Mouse (Mus musculus) embryo, embryonic 10 days (tissue): Measurements from ENCODE around the gene Nmb.
"Not testable (repeated sequence)": the region's sequence is repeated elsewhere in the genome, so short reads cannot be mapped to it uniquely, and the experiment has no call there.

Experiments
- DNase-seq: peaks from one replicate; pipeline ENCODE4 v3.0.0-alpha.2; 2015; ENCODE audit warnings: low spot score

Gene Nmb

DNA sequence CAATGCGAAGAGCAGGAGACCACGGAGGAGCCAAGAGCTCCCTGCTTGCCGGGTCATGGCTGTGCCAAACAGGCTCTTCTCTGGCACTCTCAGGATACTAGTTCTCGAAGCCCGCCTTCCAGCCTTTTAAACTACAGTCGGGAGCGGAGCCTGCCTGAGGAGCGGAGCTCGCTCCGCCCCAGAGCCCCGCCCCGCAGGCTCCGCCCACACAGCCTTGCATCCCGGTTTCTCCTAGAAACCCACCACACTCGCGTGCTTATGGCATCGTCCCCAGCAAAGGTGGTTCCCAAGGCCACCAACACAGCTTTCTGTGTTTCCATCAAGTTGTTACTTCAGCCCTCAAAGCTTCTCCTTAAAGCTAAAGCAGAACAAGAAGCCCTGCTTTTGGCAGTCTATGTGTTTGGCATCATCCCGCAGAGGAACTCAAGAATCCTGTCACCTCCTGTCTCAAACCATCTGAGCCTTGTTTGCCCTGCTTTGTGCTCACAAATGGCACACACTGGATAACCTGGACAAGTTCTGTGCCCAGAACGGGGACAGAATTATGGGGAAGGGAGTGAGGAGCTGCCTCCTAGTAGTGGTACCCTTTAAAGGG is at the start of gene Nmb:
Gene Nmb (minus strand): TSS at position 156 of the 595 bp plus-strand sequence.
- DNase-seq, result peak; percentile 80

DNA sequence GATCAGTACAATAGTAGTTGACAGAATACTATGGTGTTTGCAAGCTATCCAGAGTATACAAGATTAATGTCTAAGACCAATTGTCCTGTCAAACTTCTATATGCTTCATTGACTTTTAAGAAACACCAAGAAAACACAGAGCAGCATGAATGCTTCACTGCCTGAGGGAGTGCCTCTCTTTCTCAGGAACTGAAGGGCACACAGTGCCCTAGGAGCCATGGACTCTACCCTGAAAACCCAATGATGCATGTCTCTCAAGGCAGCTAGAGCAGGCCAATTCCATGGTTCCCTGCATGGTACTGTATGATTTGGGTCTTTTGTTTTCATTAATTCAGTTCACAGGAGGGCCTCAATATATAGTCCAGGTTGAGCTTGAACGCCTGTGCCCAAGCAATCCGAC is 49.4 kb upstream of the Nmb start:
- DNase-seq, result no peak

DNA sequence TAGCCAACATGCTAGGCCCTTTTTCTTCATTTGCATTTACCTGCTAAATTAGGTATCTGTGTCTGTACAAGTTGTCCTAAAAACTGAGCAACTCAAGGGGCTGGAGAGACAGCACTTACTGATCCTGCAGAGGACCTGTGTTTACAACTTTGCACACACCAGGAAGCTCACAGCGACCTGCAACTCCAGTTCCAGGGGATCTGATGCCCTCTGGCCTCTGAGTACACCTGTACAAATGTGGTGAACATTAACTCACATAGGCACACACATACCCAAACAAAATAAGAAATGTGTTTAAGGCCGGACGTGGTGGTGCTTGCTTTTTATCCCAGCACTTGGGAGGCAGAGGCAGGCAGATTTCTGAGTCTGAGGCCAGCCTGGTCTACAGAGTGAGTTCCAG is 47.3 kb upstream of the Nmb start:
- no peak for DNase-seq

DNA sequence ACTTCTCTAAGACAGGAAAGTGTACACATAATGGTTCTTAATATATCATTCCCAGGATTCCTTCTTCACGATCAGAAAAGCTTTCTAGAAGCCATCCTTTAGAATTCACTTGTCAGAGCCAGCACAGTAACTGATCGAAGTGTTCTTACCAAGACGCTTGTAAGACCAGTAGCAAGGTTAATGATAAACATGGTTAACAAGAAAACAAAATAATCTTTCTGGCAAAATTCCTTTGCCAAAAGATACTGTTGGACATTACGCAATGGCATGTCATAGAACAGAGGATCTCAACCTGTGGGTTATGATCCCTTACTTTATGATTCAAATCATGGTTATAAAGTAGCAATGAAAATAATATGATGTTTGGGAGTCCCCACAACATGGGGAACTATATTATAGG is 46.6 kb upstream of the Nmb start:
- no peak for DNase-seq

DNA sequence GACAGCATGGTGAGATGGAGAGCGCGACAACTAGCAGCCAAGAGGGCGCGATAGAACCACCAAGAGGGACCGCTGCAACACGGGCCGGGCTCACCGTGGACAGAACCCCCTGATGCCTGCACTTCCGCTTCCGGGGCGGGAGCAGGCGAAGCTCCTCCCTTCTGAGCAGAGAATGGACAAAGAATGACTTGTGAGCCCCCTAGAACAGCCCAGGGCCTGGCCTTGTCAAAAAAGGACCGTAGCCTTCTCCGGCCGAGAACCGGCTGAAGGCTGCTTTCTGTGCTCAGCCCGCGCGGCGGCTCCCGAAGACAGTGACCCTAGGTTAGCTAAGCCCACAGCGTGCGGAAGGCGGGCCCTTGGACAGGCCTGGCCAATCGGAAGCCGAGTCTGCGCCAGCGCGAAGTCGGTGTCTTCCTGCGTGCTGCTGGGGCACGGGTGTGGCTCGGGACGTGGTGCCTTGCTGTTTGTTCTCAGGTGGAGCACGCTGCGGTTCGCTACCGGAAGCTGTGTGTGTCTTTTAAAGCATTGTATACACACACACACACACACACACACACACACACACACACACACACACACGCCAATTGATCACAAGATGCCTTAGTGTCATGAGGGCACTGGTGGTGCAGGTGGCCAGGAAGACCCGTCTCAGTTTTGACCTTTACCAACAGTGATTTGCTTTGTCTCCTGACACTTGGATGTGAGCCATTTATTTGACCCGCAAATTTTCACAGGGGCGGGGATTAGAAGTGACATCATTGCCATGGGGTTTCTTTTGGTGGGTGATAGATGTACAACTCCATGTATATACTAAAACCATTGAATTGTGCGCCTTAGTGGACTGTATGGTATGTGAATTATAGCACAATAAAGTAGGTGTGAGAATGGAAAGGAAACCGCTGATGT is 42.8 kb upstream of the Nmb start, which contains the start of gene Sec11a:
Gene Sec11a (minus strand): TSS at position 336 of the 906 bp plus-strand sequence.
- DNase-seq, result peak; percentile 96

DNA sequence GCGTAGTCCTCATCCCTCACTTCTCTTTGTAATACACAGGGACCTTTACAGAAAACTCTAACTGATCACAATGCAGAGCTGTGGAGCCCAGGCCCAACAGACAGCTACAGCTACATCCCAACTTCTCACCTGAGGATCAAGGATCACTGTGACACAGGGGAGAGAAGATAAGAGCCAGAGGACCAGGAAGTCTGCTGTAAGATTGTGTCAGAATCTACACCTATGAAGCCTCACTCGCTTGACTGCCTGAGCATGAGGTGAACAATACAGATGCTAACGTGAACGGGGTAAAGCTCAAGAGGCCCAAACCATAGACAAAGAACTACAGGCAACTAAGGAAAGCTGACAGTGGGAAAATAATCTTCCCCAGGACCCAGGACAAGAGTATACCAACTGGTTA is 34.9 kb upstream of the Nmb start:
- DNase-seq, result no peak

DNA sequence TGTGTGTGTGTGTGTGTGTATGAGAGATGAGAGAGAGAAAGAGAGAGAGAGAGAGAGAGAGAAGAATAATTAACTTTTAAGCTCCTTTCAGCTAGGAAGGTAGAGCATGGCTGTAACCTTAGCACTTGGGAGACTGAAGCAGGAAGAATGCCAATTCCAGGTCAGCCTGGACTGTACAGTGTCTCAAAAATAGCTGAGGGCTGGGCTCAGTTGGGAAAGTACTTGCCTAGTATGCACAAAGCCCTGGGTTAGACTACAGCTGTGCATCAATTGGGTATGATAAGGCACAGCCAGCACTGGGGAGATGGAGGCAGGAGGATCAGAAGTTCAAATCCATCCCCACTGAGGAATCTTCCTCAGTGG is 32.4 kb upstream of the Nmb start:
- DNase-seq, result not testable (repeated sequence)

DNA sequence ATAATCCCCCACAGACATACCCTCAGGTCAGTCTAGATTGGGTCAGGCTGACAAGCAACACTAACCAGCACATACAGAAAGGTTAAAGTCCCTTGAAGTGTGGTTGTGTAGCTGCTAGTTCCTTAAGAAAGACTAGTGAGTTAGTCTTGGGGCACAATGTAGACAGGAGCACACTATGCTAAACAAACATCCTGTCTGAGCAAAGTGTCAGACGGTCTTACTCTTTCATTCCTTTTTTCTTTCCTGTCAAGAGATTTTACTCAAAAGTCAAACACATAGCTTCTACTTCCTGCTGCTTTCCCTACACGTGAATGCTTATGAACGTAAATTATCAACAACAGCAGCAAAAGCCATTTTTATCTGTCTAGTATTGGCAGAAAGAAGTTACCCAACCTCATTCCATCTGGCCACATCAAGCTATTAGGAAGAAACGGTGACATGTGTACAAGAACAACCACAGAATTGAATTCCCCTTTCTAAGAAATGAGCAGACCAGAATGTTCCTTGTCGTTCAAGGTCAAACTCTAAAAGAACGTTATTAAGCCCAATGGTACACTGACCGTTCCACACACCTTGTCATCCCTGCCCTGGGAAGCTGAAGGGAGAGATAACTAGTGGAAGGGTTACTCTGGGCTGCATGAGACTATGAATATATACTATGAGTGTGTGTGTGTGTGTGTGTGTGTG is 31.9 kb upstream of the Nmb start:
- not testable (repeated sequence) for DNase-seq

DNA sequence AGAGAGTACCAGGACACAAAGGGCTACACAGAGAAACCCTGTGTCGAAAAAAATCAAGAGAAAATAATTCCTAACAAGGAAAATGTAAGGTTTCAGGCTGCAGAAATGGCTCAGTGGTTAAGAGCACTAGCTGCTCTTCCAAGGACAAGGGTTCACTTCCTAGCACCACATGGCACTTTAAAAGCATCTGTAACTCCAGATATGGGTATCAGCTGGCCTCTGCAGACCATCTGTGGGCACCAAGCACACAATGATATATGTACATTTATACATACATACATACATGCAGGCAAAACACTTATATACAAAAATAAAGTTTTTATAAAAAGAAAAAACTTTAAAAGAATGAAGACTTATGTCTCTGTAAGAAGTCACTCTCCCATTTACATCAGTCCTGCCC is 31.0 kb upstream of the Nmb start:
- no peak for DNase-seq

DNA sequence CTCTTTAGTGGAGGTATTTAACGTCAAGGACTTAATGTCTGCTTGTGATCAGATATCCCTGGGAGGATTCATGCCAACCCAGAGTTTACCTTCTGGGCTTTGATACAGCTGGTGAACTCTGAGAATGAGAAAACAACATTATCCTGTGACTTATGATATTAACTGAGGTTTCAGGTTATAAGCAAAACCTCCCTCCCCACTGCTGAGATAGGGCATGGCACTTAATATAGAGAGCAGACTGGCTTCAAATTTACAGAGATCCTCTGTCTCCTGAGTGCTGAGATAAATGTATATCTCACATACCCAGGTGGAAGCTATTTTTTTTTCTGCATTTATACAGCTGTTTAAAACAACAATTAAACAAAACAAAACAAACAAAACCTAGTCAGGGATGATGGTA is 27.9 kb upstream of the Nmb start:
- no peak for DNase-seq

DNA sequence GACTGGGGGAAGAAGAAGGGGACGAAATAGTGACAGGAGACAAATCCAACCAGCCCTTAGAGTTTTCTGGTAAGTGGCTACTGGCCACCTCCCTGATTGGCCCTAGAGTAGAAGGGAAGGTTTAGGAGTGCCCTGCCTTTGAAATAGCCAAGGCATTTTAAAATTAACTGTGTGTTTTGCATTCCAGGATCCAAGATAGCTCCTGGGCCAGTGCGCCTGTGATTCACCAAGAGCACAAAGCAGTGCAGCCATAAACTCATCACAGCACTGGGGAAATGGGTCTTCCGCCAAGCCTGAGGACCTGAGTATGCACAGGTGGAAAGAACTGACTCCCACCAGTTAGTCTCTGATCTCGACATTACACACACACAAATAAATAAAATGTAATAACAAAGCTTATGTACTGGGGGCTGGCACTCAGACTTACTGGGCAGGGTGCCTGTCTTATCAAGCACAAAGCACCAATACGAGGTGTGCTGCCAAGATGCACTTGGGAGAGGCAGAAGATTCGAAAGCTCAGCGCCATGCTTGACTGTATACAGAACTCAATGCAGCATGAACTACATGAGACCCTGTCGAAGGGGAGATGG is 26.8 kb upstream of the Nmb start:
- DNase-seq, result no peak

DNA sequence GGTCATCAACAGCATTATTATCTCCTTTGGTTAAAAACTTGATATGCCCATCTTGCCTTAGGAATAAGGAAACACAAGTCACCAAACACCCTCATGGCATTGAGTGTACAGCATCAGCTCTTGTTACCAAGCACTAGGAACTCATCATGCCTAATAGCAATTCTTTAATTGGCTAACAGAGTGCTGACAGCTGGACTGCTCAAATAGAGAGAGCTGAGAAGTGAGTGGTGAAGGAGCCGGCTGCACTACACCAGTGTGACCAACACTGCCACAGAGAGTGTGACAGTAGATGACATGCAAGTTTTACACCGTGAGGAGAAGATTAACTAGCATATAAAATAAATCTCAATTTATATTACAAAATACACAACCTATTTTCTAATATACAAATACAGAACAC is 18.3 kb upstream of the Nmb start:
- DNase-seq, result no peak

DNA sequence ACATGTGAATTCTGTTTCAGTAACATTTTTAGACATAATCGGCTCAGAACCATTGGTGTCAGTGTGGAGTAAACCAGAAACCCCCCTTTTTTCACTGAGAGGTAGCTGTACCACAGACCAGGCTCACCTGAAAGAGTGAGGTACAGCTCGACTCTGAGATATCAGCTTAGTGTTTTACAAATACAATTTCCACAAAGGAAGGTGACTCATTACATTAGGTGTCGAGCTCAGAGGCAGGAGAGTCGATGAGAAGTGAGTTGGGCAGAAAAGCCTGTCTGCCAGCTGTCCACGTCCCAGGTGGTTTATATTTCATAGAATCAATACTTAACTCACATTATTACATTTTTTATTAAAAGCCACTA is 14.8 kb upstream of the Nmb start:
- DNase-seq, result no peak

DNA sequence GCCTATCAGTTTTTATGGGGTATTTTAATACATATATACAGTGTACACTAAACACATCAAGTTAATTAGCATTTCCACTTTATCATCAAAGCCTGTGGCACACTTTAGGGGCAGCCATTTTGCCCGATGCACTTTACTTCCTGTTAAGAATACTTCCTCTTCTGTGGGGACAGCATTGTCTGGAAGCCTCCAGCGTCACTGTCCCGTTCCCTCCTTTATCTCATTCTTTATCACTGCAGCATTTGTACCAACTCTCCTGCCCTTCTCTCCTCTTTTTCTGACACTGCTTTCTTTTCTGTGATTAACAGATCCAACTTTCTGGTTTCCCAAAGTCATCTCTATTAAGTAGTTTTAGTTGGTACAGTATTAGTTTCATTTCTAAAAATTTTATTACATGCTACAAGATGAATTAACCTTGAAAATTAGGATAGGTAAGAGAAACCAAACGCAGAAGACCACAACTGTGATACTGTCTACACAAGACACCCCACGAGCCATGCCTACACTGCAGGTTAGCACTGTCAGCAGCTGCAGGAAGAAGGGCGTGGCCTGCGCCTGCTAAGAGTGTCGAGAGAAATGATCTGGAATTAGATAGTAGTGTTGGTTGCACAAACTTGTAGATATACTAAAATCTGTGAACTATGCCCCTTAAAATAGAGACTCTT is 14.2 kb upstream of the Nmb start:
- DNase-seq, result no peak

DNA sequence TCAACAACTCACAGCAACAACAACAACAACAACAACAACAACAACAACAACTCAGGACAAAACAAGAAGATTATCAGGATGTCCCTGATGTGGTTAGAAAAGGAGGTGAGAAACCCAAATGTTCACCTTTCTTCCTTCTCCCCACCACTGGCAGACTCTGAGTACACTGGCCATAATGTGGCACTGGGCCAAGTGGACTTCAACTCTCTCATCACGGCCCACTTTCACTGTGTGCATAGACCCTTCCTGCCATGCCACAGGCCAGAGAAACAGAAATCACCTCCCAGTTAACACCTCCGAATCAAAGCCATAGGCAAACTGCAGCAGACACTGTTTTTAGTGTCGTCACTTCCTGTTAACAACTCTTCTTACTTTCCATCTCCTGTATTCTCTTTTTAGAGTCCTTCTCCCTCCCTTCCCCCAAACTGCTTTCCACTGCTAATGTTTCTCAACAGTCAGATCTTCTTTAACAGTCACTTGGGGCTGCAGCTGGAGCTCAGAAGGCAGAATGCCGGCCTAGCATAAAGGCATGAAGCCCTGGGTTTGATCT is 13.1 kb upstream of the Nmb start:
- DNase-seq, result no peak

DNA sequence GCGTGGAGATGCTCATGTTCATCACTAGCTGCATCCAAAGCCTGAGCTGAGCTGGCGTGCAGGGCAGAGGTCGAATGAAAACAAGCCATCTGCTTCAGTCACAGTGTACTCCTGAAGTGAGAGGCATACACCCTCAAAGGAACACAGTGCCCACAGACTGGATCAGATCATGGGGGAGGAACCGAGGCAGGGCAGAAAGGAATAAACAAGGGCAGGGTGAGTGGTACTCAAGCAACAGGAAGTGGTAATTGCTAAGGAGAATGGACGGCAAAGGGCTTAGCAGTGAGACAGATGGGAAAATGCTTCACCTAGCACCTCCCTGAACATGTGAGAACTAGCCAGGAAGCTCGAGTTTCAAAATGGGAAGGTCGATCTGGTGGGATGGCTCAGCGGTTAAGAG is 7.6 kb upstream of the Nmb start:
- DNase-seq, result no peak

DNA sequence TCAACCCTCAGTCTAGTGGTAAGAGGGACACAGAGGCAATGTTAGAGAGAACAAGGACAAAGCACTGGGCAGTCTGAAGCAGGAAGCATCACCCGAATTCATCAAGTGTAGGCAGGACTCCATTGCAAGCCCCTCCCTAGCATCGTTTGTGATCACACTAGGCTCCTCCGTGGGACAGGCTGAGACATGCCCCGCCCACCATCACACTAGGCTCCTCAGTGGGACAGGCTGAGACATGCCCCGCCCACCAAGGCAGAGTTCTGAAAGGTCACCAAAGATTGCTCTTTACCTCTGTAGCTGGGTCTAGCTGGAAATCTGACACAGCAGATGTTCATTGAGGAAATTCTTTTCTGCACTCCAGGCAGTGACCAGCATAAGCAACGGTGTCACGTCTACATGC is 6.2 kb upstream of the Nmb start:
- no peak for DNase-seq

DNA sequence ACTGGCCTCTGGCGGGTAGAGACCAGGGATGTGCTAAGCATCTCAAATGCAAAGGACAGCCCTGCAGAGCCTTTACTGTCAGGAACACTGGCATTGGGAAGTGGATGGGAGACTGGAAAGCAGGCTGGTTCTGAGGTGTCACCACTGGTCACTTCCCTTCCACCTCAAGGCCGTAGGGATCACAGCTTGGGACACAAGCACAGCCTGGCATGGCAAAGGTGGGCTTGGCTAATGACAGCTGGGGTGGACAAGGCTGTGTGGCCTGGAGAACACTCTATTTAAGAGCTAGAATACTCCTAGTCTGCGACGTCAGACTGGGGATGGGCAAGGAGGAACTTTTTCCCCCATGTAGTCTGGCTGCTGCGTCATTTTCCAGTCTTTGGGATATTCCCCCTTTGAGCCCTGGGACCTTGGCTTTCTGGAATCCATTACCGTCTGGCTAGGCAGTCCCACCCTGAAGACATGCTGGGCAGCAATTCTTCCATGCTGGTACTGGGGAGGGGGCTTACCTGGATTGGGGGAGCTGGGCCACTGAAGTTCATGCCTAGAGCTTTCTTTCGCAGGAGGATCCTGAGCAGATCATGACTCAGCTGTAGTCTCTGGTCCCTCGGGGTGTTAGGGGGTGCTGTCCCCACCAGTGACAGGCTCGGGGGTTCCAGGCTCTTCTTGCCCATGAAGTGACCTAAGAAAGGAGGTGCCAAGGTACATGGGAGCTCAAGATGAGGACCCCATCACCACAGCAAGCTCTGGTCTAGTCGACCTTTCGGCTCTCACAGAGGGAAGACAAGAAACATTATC is 1.1 kb downstream of the Nmb start:
- DNase-seq, result no peak

DNA sequence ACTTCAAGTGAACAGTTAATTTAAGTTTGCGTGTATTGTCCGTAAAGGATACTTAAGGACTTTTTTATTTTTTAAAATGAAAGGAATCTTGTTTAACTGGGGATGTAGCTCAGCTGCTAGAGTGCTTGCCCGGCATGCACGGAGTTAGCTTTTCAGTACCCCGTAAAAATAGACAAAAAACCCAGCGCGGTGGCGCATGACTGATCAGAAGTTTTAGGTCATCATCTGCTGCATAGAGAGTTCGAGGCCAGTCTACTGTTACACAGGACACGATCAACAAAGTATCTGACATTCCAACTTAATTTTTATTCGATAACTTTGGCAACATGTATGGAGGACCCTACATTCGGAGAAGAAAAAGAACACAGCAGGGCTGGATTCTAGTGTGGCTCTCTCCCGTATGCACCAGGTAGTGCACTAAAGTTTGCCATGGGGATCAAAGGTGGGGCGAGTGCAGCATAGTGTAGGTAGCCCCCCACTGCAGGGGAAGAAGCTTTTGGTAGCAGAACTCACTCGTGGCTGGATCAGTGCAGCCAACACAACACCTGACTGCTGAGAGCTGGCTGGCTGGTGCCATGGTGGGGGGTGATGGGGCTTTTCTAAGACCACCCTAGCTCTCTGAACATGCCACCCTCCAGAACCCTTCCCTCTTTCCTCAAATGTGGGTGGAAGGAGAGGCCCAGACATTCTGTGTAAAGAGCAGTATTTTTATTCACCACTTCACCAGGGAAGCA is 3.2 kb downstream of the Nmb start:
- no peak for DNase-seq

DNA sequence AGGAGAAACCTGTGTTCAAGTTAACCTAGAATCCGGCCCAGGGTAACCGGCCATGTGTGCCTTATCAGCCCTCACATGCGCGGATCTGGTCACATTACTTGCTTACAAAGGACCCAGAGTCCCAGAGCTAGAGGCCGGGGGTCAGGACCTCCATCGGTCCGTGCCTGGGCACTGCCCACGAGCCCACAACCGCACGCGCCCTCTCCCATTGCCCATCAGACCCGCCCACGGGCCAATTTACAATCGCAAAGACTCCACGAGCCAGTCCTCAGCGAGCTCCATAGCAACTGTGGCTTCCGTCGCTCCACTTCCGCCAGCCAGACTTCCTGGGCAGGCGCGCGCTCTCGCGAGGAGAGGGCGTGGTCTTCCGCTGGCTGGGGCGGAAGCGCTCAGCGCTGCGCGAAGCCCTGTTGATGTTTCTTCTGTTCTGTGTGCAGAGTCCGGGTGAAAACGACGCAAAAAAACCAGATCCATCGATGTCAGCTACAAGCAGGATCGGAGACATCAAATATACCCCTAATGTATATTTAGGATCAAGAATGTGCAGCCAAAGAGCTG is 3.9 kb downstream of the Nmb start, which contains the start of gene Wdr73:
Gene Wdr73 (minus strand): TSS at position 326 of the 558 bp plus-strand sequence.
- DNase-seq, result peak; percentile 97
